Mouse (Mus musculus): ENCODE data around the gene Slc35b4. TPM values are rescaled to one million over a fixed set of nuclear protein-coding genes. Genes with fewer than 3 reads are reported as not detected.

Slc35b4 gene
- polyA plus RNA-seq, 1 experiment from 2014 or later: 48.3 TPM

DNA sequence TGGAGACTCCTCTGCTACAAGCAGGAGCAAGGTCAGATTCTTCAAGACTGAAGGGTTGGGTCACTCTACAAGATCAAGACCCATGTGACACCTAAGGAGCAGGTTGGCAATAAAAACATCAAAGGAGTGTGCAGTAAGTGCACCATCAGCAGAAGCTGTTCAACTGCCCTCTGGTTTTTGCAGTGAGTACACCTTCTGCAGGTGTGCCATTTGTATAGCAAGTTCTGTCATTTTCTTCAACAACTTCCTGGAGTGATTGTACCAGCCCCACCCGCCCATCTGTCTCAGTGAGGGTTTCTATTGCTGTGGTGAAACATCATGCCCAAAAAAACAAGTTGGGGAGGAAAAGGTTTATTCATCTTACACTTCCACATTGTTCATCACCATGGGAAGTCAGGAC is 27.1 kb downstream of the Slc35b4 start:
- 88% methylated on average over 1 of the region's 1 CpGs for WGBS
- no peak for ATAC-seq (ENCODE audit: insufficient number of reproducible peaks, insufficient read depth, low FRiP score, low TSS enrichment)
- no peaks in the 10 kb centered on the region for H3K36me3 ChIP-seq

GRCm38 (mm10) chr6:34149066-34149465 is 27.8 kb downstream of the Slc35b4 start:
- H3K9ac ChIP-seq: no peak overlapping the region
- peaks cover 16% of the 10 kb centered on the region for H3K4me1 ChIP-seq
- H3K9me3 ChIP-seq: 0 out of 2 replicates have a peak, but pooled peaks cover 3% of the 10 kb centered on the region
- no peak overlapping the region for H3K4me3 ChIP-seq
- WGBS: 80% methylated on average over 9 of the region's 9 CpGs
- no peak overlapping the region for H3K27ac ChIP-seq
- no peak for ATAC-seq (ENCODE audit: insufficient number of reproducible peaks, insufficient read depth, low FRiP score, low TSS enrichment)
- no peaks in the 10 kb centered on the region for H3K27me3 ChIP-seq
- H3K4me2 ChIP-seq (replicated peaks): no peak overlapping the region
- no peaks in the 10 kb centered on the region for H3K36me3 ChIP-seq

More for the DNA sequence above, 27.1 kb downstream of the Slc35b4 start:
- Histone ChIP-seq H3K9me3 (0 out of 2 replicates have a peak, but pooled peaks cover 3% of the 10 kb centered on the region), H3K4me3 (no peak overlapping the region), H3K4me1 (peaks cover 24% of the 10 kb centered on the region), H3K4me2 (replicated peaks) (no peak overlapping the region), H3K27ac (no peak overlapping the region), H3K27me3 (no peaks in the 10 kb centered on the region), H3K9ac (no peak overlapping the region)

DNA sequence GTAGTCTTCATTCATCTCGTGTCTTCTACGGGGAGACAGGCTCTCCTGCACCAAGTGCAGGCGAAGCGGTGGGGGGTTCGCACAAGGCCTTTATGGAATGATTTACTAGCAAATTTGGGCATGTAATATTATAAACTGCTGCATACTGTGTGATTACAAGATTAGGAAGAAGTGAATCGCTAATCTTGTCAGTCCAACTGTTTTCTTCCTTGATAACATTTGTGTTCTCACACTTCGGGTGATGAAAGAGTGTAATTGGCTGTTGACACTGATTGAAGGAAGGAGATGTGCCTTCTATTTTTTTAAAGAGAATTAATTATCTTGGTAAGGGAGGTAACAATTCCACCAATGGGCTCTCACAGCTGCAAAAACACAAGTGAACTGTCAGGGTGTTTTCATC is 28.3 kb downstream of the Slc35b4 start:
- Histone ChIP-seq H3K27me3 (no peaks in the 10 kb centered on the region), H3K9ac (no peak overlapping the region)
- WGBS: 85% methylated on average over 7 of the region's 7 CpGs

DNA sequence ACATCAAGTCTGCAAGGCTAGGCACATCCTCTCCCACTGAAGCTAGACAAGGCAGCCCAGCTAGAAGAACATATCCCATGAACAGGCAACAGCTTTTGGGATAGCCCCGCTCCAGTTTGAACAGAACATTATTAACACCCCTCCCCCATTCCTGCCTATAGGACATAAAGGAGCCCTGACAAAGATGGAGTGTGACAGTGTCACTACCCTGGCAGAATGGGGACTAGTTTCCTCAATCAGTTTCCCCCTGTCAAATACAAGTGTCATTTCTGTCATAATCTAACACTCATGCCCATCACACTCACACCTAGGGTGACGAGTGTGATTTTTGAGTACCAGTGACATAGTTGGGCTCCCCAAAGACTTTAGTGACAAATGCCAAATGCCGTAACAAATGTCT is 28.9 kb downstream of the Slc35b4 start:
- Histone ChIP-seq H3K4me1 (peaks cover 6% of the 10 kb centered on the region), H3K36me3 (no peaks in the 10 kb centered on the region), H3K27me3 (no peaks in the 10 kb centered on the region), H3K9me3 (0 out of 2 replicates have a peak, but pooled peaks cover 3% of the 10 kb centered on the region), H3K4me3 (no peak overlapping the region), H3K9ac (no peak overlapping the region), H3K4me2 (replicated peaks) (no peak overlapping the region), H3K27ac (no peak overlapping the region)
- 93% methylated on average over 3 of the region's 3 CpGs for WGBS
- no peak for ATAC-seq (ENCODE audit: insufficient number of reproducible peaks, insufficient read depth, low FRiP score, low TSS enrichment)

More for the DNA sequence above, 28.3 kb downstream of the Slc35b4 start:
- Histone ChIP-seq H3K4me3 (no peak overlapping the region), H3K4me2 (replicated peaks) (no peak overlapping the region), H3K27ac (no peak overlapping the region), H3K9me3 (0 out of 2 replicates have a peak, but pooled peaks cover 3% of the 10 kb centered on the region), H3K4me1 (peaks cover 12% of the 10 kb centered on the region), H3K36me3 (no peaks in the 10 kb centered on the region)
- ATAC-seq (ENCODE audit: insufficient number of reproducible peaks, insufficient read depth, low FRiP score, low TSS enrichment): no peak

- Histone ChIP-seq H3K9me3 (0 out of 2 replicates have a peak, but pooled peaks cover 3% of the 10 kb centered on the region), H3K4me2 (replicated peaks) (no peak overlapping the region), H3K27me3 (no peaks in the 10 kb centered on the region), H3K9ac (no peak overlapping the region), H3K27ac (no peak overlapping the region), H3K36me3 (no peaks in the 10 kb centered on the region), H3K4me3 (no peak overlapping the region), H3K4me1 (no peaks in the 10 kb centered on the region)
- 56% methylated on average over 6 of the region's 6 CpGs for WGBS
- no peak for ATAC-seq (ENCODE audit: insufficient number of reproducible peaks, insufficient read depth, low FRiP score, low TSS enrichment)
Measured at GRCm38 (mm10) chr6:34146042-34146441, 30.9 kb downstream of the Slc35b4 start.

DNA sequence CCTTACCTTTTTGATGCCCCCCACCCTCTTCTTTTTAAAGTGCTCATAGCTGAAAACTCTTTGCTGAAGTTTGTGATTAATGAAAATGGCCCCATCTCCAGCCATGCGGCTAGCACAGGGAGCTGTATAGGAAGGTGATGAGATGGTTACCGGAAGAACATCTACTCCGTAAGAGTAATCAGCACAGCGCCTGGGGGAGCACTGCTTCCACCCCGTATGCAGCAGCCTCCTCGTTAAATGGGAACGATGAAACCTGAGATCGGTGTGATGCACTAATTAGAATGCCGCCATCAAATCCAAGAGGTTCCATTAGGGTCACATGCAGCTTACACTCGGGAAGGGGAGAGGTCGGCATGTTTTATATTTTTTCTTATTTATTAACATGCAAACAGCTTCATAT is 34.0 kb downstream of the Slc35b4 start:
- Histone ChIP-seq H3K36me3 (no peaks in the 10 kb centered on the region), H3K4me3 (no peak overlapping the region), H3K9me3 (0 out of 2 replicates have a peak, but pooled peaks cover 3% of the 10 kb centered on the region), H3K27me3 (no peaks in the 10 kb centered on the region), H3K27ac (no peak overlapping the region), H3K4me1 (no peaks in the 10 kb centered on the region), H3K4me2 (replicated peaks) (no peak overlapping the region), H3K9ac (no peak overlapping the region)
- no peak for ATAC-seq (ENCODE audit: insufficient number of reproducible peaks, insufficient read depth, low FRiP score, low TSS enrichment)
- 66% methylated on average over 11 of the region's 11 CpGs for WGBS

- Histone ChIP-seq H3K4me1 (no peaks in the 10 kb centered on the region), H3K27me3 (no peaks in the 10 kb centered on the region), H3K4me3 (no peak overlapping the region), H3K27ac (no peak overlapping the region), H3K36me3 (no peaks in the 10 kb centered on the region), H3K9me3 (no peaks in the 10 kb centered on the region), H3K9ac (no peak overlapping the region), H3K4me2 (replicated peaks) (no peak overlapping the region)
- no peak for ATAC-seq (ENCODE audit: insufficient number of reproducible peaks, insufficient read depth, low FRiP score, low TSS enrichment)
- WGBS: 79% methylated on average over 3 of the region's 3 CpGs
Measured at GRCm38 (mm10) chr6:34138366-34138765, 38.5 kb downstream of the Slc35b4 start.

DNA sequence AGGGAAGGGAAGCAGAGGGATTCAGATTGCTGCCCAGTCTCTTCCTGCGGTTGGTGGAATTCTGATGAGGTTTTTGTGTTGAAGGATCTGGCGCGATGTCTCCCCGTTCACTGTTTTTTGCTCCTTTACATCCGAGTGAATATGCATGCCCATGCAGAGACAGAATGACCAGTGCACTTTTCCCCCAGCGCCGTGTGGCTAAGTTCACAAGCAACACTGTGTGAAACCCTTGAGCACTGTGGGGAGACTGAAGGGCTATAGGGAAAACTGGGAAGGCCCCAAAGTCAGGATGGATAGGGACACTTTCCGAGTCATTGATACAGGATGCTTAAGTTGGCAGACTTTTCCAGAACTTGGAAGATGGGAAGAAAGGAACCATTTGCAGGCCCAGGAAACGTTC is 44.5 kb downstream of the Slc35b4 start:
- H3K9ac ChIP-seq: no peak overlapping the region
- H3K36me3 ChIP-seq: no peaks in the 10 kb centered on the region
- no peaks in the 10 kb centered on the region for H3K4me1 ChIP-seq
- H3K4me2 ChIP-seq (replicated peaks): no peak overlapping the region
- H3K27ac ChIP-seq: no peak overlapping the region
- ATAC-seq (ENCODE audit: insufficient number of reproducible peaks, insufficient read depth, low FRiP score, low TSS enrichment): no peak
- no peaks in the 10 kb centered on the region for H3K27me3 ChIP-seq
- 88% methylated on average over 9 of the region's 9 CpGs for WGBS
- no peaks in the 10 kb centered on the region for H3K9me3 ChIP-seq
- no peak overlapping the region for H3K4me3 ChIP-seq

DNA sequence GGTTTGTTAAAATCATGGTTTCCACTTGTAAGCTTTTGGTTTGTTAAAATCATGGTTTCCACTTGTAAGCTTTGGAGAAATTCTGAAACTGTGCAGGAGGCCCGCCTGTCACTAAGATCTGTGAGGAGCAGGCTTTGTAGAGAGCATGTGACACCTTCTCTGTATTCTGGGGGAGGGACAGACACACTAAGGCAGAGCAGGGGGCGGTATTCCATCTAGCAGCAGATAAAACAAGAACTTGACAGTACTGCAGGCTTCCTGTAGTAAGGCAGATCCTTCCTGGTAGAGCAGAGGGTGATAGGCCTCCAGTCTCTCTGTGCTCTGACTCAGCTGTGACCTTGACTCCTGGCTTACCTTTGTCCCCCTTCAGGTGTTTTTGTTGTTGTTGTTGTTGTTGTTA is 47.6 kb downstream of the Slc35b4 start:
- no peak overlapping the region for H3K4me2 ChIP-seq (replicated peaks)
- H3K4me3 ChIP-seq: no peak overlapping the region
- ATAC-seq (ENCODE audit: insufficient number of reproducible peaks, insufficient read depth, low FRiP score, low TSS enrichment): no peak
- H3K4me1 ChIP-seq: no peaks in the 10 kb centered on the region
- H3K36me3 ChIP-seq: no peaks in the 10 kb centered on the region
- H3K9ac ChIP-seq: no peak overlapping the region
- no peaks in the 10 kb centered on the region for H3K27me3 ChIP-seq
- 69% methylated on average over 2 of the region's 2 CpGs for WGBS
- H3K27ac ChIP-seq: no peak overlapping the region
- no peaks in the 10 kb centered on the region for H3K9me3 ChIP-seq

GRCm38 (mm10) chr6:34124401-34124800 is 52.5 kb downstream of the Slc35b4 start:
- no peaks in the 10 kb centered on the region for H3K9me3 ChIP-seq
- H3K27me3 ChIP-seq: no peaks in the 10 kb centered on the region
- WGBS: 84% methylated on average over 2 of the region's 2 CpGs
- H3K4me1 ChIP-seq: no peaks in the 10 kb centered on the region
- no peak overlapping the region for H3K4me2 ChIP-seq (replicated peaks)
- H3K9ac ChIP-seq: no peak overlapping the region
- no peak for ATAC-seq (ENCODE audit: insufficient number of reproducible peaks, insufficient read depth, low FRiP score, low TSS enrichment)
- no peaks in the 10 kb centered on the region for H3K36me3 ChIP-seq
- H3K27ac ChIP-seq: no peak overlapping the region
- no peak overlapping the region for H3K4me3 ChIP-seq

GRCm38 (mm10) chr6:34116838-34117478 is 60.0 kb downstream of the Slc35b4 start:
- 80% methylated on average over 7 of the region's 7 CpGs for WGBS
- no peaks in the 10 kb centered on the region for H3K36me3 ChIP-seq
- no peak for ATAC-seq (ENCODE audit: insufficient number of reproducible peaks, insufficient read depth, low FRiP score, low TSS enrichment)
- H3K9ac ChIP-seq: no peak overlapping the region
- H3K27me3 ChIP-seq: no peaks in the 10 kb centered on the region
- no peaks in the 10 kb centered on the region for H3K4me1 ChIP-seq
- H3K4me3 ChIP-seq: no peak overlapping the region
- H3K9me3 ChIP-seq: no peaks in the 10 kb centered on the region
- H3K4me2 ChIP-seq (replicated peaks): no peak overlapping the region
- no peak overlapping the region for H3K27ac ChIP-seq

DNA sequence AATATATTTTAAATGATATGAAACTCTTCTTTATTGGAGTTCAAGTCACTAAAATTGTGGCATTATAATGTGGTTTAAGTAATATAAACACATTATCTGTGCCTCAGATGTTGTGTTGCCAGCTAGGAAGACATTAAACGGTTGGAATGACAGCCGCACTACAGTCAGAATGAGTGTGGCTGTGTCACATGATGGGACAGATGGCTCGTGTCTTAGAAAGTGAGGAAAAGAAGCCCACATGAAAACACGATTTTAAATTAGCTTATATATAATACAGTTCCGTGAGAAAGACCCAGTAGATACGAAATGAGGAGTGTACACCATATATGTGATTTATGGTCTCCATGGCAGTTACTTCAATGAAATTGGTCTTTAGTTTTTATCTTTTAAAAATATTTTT is 65.5 kb downstream of the Slc35b4 start:
- no peak overlapping the region for H3K9ac ChIP-seq
- no peak overlapping the region for H3K4me2 ChIP-seq (replicated peaks)
- H3K9me3 ChIP-seq: no peaks in the 10 kb centered on the region
- no peaks in the 10 kb centered on the region for H3K27me3 ChIP-seq
- no peaks in the 10 kb centered on the region for H3K4me1 ChIP-seq
- H3K4me3 ChIP-seq: no peak overlapping the region
- no peaks in the 10 kb centered on the region for H3K36me3 ChIP-seq
- ATAC-seq (ENCODE audit: insufficient number of reproducible peaks, insufficient read depth, low FRiP score, low TSS enrichment): no peak
- H3K27ac ChIP-seq: no peak overlapping the region
- WGBS: 80% methylated on average over 6 of the region's 6 CpGs
